Mouse (Mus musculus): ENCODE measurements around the gene Bmf. TPM values are rescaled to one million over a fixed set of nuclear protein-coding genes. Genes with fewer than 3 reads are reported as not detected.

The Bmf gene
- total and polyA plus RNA-seq, 2 experiments from 2014 or later: 0.99 to 6.8 TPM

- Histone ChIP-seq H3K36me3 (ENCODE audit: insufficient read depth, low read length) (no peaks in the 10 kb centered on the region), H3K4me3 (ENCODE audit: low read depth, low read length) (no peak overlapping the region), H3K27me3 (ENCODE audit: insufficient read depth, low read length) (no peaks in the 10 kb centered on the region), H3K27ac (ENCODE audit: low read depth, low read length) (no peak overlapping the region), H3K4me1 (ENCODE audit: insufficient read depth, low read length) (no peaks in the 10 kb centered on the region), H3K9ac (replicated peaks; ENCODE audit: low read length, poor library complexity, severe bottlenecking) (no peak overlapping the region), H3K9me3 (ENCODE audit: low read length) (no peaks in the 10 kb centered on the region), H3K4me2 (ENCODE audit: low read depth, low read length, poor library complexity, severe bottlenecking) (no peak overlapping the region)
- no peak for ATAC-seq (ENCODE audit: low FRiP score)
- DNase-seq (ENCODE audit: low spot score): no peak
- no peak for TF ChIP-seq CTCF (IDR thresholded peaks at IDR 0.05)
- WGBS: 82% methylated on average over 5 of the region's 5 CpGs
Measured at GRCm38 (mm10) chr2:118586013-118586412, 36.5 kb upstream of the Bmf start.

GRCm38 (mm10) chr2:118573135-118573534, 23.6 kb upstream of the Bmf start:
- ATAC-seq (ENCODE audit: low FRiP score) (no peak), DNase-seq (ENCODE audit: low spot score) (no peak)
- no peak overlapping the region for H3K4me3 ChIP-seq (ENCODE audit: low read depth, low read length)
- no peak overlapping the region for H3K27ac ChIP-seq (ENCODE audit: low read depth, low read length)
- no peak overlapping the region for H3K9ac ChIP-seq (replicated peaks; ENCODE audit: low read length, poor library complexity, severe bottlenecking)
- H3K9me3 ChIP-seq (ENCODE audit: low read length): no peaks in the 10 kb centered on the region
- H3K4me2 ChIP-seq (ENCODE audit: low read depth, low read length, poor library complexity, severe bottlenecking): no peak overlapping the region
- H3K27me3 ChIP-seq (ENCODE audit: insufficient read depth, low read length): no peaks in the 10 kb centered on the region
- WGBS: 92% methylated on average over 3 of the region's 3 CpGs
- no peaks in the 10 kb centered on the region for H3K36me3 ChIP-seq (ENCODE audit: insufficient read depth, low read length)
- no peak for TF ChIP-seq CTCF (IDR thresholded peaks at IDR 0.05)
- H3K4me1 ChIP-seq (ENCODE audit: insufficient read depth, low read length): no peaks in the 10 kb centered on the region

- Histone ChIP-seq H3K27me3 (ENCODE audit: insufficient read depth, low read length) (no peaks in the 10 kb centered on the region), H3K4me2 (ENCODE audit: low read depth, low read length, poor library complexity, severe bottlenecking) (no peak overlapping the region), H3K4me1 (ENCODE audit: insufficient read depth, low read length) (no peaks in the 10 kb centered on the region), H3K36me3 (ENCODE audit: insufficient read depth, low read length) (no peaks in the 10 kb centered on the region), H3K9me3 (ENCODE audit: low read length) (no peaks in the 10 kb centered on the region), H3K9ac (replicated peaks; ENCODE audit: low read length, poor library complexity, severe bottlenecking) (no peak overlapping the region), H3K4me3 (ENCODE audit: low read depth, low read length) (no peak overlapping the region), H3K27ac (ENCODE audit: low read depth, low read length) (no peak overlapping the region)
- DNase-seq (ENCODE audit: low spot score) (no peak), ATAC-seq (ENCODE audit: low FRiP score) (no peak)
- 43% methylated on average over 9 of the region's 9 CpGs for whole genome bisulfite sequencing
- TF ChIP-seq CTCF (IDR thresholded peaks at IDR 0.05): no peak
Measured at GRCm38 (mm10) chr2:118572183-118572836, 22.8 kb upstream of the Bmf start.

- Histone ChIP-seq H3K4me1 (ENCODE audit: insufficient read depth, low read length) (no peaks in the 10 kb centered on the region), H3K9ac (replicated peaks; ENCODE audit: low read length, poor library complexity, severe bottlenecking) (no peak overlapping the region), H3K27me3 (ENCODE audit: insufficient read depth, low read length) (no peaks in the 10 kb centered on the region), H3K4me2 (ENCODE audit: low read depth, low read length, poor library complexity, severe bottlenecking) (no peak overlapping the region), H3K36me3 (ENCODE audit: insufficient read depth, low read length) (no peaks in the 10 kb centered on the region), H3K9me3 (ENCODE audit: low read length) (no peaks in the 10 kb centered on the region), H3K27ac (ENCODE audit: low read depth, low read length) (no peak overlapping the region), H3K4me3 (ENCODE audit: low read depth, low read length) (no peak overlapping the region)
- WGBS: 86% methylated on average over 2 of the region's 2 CpGs
- TF ChIP-seq CTCF (IDR thresholded peaks at IDR 0.05): no peak
- ATAC-seq (ENCODE audit: low FRiP score) (no peak), DNase-seq (ENCODE audit: low spot score) (no peak)
Measured at GRCm38 (mm10) chr2:118570939-118571338, 21.5 kb upstream of the Bmf start.

GRCm38 (mm10) chr2:118567179-118567578, 17.7 kb upstream of the Bmf start:
- Histone ChIP-seq H3K27ac (ENCODE audit: low read depth, low read length) (no peak overlapping the region), H3K4me1 (ENCODE audit: insufficient read depth, low read length) (no peaks in the 10 kb centered on the region), H3K9me3 (ENCODE audit: low read length) (no peaks in the 10 kb centered on the region), H3K4me2 (ENCODE audit: low read depth, low read length, poor library complexity, severe bottlenecking) (no peak overlapping the region), H3K27me3 (ENCODE audit: insufficient read depth, low read length) (no peaks in the 10 kb centered on the region), H3K4me3 (ENCODE audit: low read depth, low read length) (no peak overlapping the region), H3K36me3 (ENCODE audit: insufficient read depth, low read length) (no peaks in the 10 kb centered on the region), H3K9ac (replicated peaks; ENCODE audit: low read length, poor library complexity, severe bottlenecking) (no peak overlapping the region)
- no peak for ATAC-seq (ENCODE audit: low FRiP score)
- no peak for TF ChIP-seq CTCF (IDR thresholded peaks at IDR 0.05)
- no peak for DNase-seq (ENCODE audit: low spot score)
- WGBS: 85% methylated on average over 8 of the region's 8 CpGs

- Histone ChIP-seq H3K9me3 (ENCODE audit: low read length) (no peaks in the 10 kb centered on the region), H3K4me3 (ENCODE audit: low read depth, low read length) (no peak overlapping the region), H3K4me2 (ENCODE audit: low read depth, low read length, poor library complexity, severe bottlenecking) (no peak overlapping the region), H3K36me3 (ENCODE audit: insufficient read depth, low read length) (no peaks in the 10 kb centered on the region), H3K27me3 (ENCODE audit: insufficient read depth, low read length) (no peaks in the 10 kb centered on the region), H3K27ac (ENCODE audit: low read depth, low read length) (no peak overlapping the region), H3K9ac (replicated peaks; ENCODE audit: low read length, poor library complexity, severe bottlenecking) (no peak overlapping the region), H3K4me1 (ENCODE audit: insufficient read depth, low read length) (no peaks in the 10 kb centered on the region)
- DNase-seq (ENCODE audit: low spot score) (no peak), ATAC-seq (ENCODE audit: low FRiP score) (no peak)
- no peak for TF ChIP-seq CTCF (IDR thresholded peaks at IDR 0.05)
- 94% methylated on average over 3 of the region's 3 CpGs for WGBS
Measured at GRCm38 (mm10) chr2:118562431-118562830, 12.9 kb upstream of the Bmf start.
